Mouse (Mus musculus) MEL (cell line): Measurements from ENCODE around the gene Bet1l. TPM values are rescaled to one million over a fixed set of nuclear protein-coding genes. Genes with fewer than 3 reads are reported as not detected.

Experiments
- DNase-seq: peaks from one replicate; pipeline ENCODE4 v3.0.0; 2011; ENCODE audit warnings: low read depth, low spot score
- H3K27ac ChIP-seq: 2 replicates; pipeline ENCODE4 v1.5.1; 2012; ENCODE audit warnings: low read depth, mild to moderate bottlenecking, control low read depth, low read length, moderate library complexity; ENCODE audit not compliant: control insufficient read depth
- H3K27me3 ChIP-seq, 2 experiments: fragments of 150-350 bp in 1 of 2; sonication (generic) in 1 of 2; 2 replicates each; pipeline ENCODE4 v1.6.1; 2012; ENCODE audit warnings: low read length in 2 of 2, mild to moderate bottlenecking in 2 of 2, improper control_type of control experiment in 1 of 2, moderate library complexity in 1 of 2; ENCODE audit not compliant: insufficient read depth in 2 of 2, control insufficient read depth in 1 of 2
- H3K36me3 ChIP-seq, 2 experiments: 2 replicates each; pipeline ENCODE4 v1.6.1; 2012 to 2014; ENCODE audit warnings: low read length in 2 of 2, improper control_type of control experiment in 1 of 2, inconsistent platforms in 1 of 2, mild to moderate bottlenecking in 1 of 2; ENCODE audit not compliant: insufficient read depth in 2 of 2, control insufficient read depth in 1 of 2
- H3K4me1 ChIP-seq, 2 experiments: fragments of 150-350 bp in 1 of 2; sonication (generic) in 1 of 2; 2 replicates each; pipeline ENCODE4 v1.6.1; 2012; ENCODE audit warnings: low read length in 2 of 2, improper control_type of control experiment in 1 of 2, mild to moderate bottlenecking in 1 of 2; ENCODE audit not compliant: insufficient read depth in 2 of 2, control insufficient read depth in 1 of 2
- H3K4me3 ChIP-seq, 2 experiments: fragments of 150-350 bp in 1 of 2; sonication (generic) in 1 of 2; 2 replicates each; pipeline ENCODE4 v1.5.1; 2012; ENCODE audit warnings: low read depth in 2 of 2, low read length in 2 of 2, mild to moderate bottlenecking in 2 of 2, moderate library complexity in 2 of 2, control low read depth in 1 of 2, improper control_type of control experiment in 1 of 2; ENCODE audit not compliant: control insufficient read depth in 1 of 2, insufficient read depth in 1 of 2
- H3K79me2 ChIP-seq: 2 replicates; pipeline ENCODE4 v1.6.1; 2012; ENCODE audit warnings: mild to moderate bottlenecking, low read length, moderate library complexity; ENCODE audit not compliant: control insufficient read depth, poor library complexity, insufficient read depth
- H3K9ac ChIP-seq: 2 replicates; pipeline ENCODE4 v1.6.1; 2012; ENCODE audit warnings: low read depth, mild to moderate bottlenecking, control low read depth, low read length, moderate library complexity; ENCODE audit not compliant: control insufficient read depth, poor library complexity, severe bottlenecking
- H3K9me3 ChIP-seq: fragments of 150-350 bp; sonication (generic); replicated peaks from 2 replicates; pipeline ENCODE4 v1.6.1; 2012; ENCODE audit warnings: mild to moderate bottlenecking, low read length, improper control_type of control experiment, moderate library complexity; ENCODE audit not compliant: insufficient read depth
- CHD1 ChIP-seq: IDR thresholded peaks from 2 replicates; pipeline ENCODE4 v1.6.1; 2012; ENCODE audit warnings: low read depth, mild to moderate bottlenecking, inconsistent platforms, low read length, improper control_type of control experiment
- ELF1 ChIP-seq: IDR thresholded peaks from 2 replicates; pipeline ENCODE4 v1.6.1; 2014; ENCODE audit warnings: low read depth, mild to moderate bottlenecking, inconsistent platforms, low read length, improper control_type of control experiment, moderate library complexity
- ETS1 ChIP-seq: IDR thresholded peaks from 2 replicates; pipeline ENCODE4 v1.6.1; 2012; ENCODE audit warnings: low read depth, mild to moderate bottlenecking, inconsistent platforms, low read length, improper control_type of control experiment, moderate library complexity
- HCFC1 ChIP-seq: IDR thresholded peaks from 2 replicates; pipeline ENCODE4 v1.6.1; 2012; ENCODE audit warnings: low read depth, mild to moderate bottlenecking, inconsistent platforms, low read length, improper control_type of control experiment, moderate library complexity
- JUND ChIP-seq: IDR thresholded peaks from 2 replicates; pipeline ENCODE4 v1.6.1; 2011; ENCODE audit warnings: low read depth, mild to moderate bottlenecking, improper control_type of control experiment, low read length
- KAT2A ChIP-seq: conservative IDR thresholded peaks from 2 replicates; pipeline ENCODE4 v1.6.1; 2012; ENCODE audit warnings: low read depth, low read length, improper control_type of control experiment, inconsistent platforms
- MAFK ChIP-seq: IDR thresholded peaks from 2 replicates; pipeline ENCODE4 v1.6.1; 2011; ENCODE audit warnings: low read depth, mild to moderate bottlenecking, low read length, improper control_type of control experiment, borderline replicate concordance
- MAZ ChIP-seq: IDR thresholded peaks from 2 replicates; pipeline ENCODE4 v1.6.1; 2012; ENCODE audit warnings: low read depth, mild to moderate bottlenecking, inconsistent platforms, low read length, improper control_type of control experiment
- MEF2A ChIP-seq: IDR thresholded peaks from 2 replicates; pipeline ENCODE4 v1.6.1; 2014; ENCODE audit warnings: low read depth, mild to moderate bottlenecking, inconsistent platforms, low read length, improper control_type of control experiment; ENCODE audit not compliant: poor library complexity, insufficient replicate concordance, severe bottlenecking; ENCODE audit errors: extremely low read depth
- MYB ChIP-seq: IDR thresholded peaks from 2 replicates; pipeline ENCODE4 v1.6.1; 2011; ENCODE audit warnings: mild to moderate bottlenecking, low read depth, low read length, improper control_type of control experiment
- NRF1 ChIP-seq: IDR thresholded peaks from 2 replicates; pipeline ENCODE4 v1.6.1; 2014; ENCODE audit warnings: low read depth, mild to moderate bottlenecking, inconsistent platforms, low read length, improper control_type of control experiment, moderate library complexity; ENCODE audit not compliant: poor library complexity, insufficient read depth, severe bottlenecking
- SIN3A ChIP-seq: IDR thresholded peaks from 2 replicates; pipeline ENCODE4 v1.6.1; 2012; ENCODE audit warnings: low read length, improper control_type of control experiment, inconsistent platforms
- TAL1 ChIP-seq: IDR thresholded peaks from 2 replicates; pipeline ENCODE4 v1.6.1; 2012; ENCODE audit warnings: mild to moderate bottlenecking, inconsistent platforms, low read length, moderate library complexity, mixed read lengths
- TBP ChIP-seq: IDR thresholded peaks from 2 replicates; pipeline ENCODE4 v1.8.0; 2011; ENCODE audit warnings: low read depth, low read length, improper control_type of control experiment
- USF1 ChIP-seq: IDR thresholded peaks from 2 replicates; pipeline ENCODE4 v1.6.1; 2014; ENCODE audit warnings: low read depth, mild to moderate bottlenecking, inconsistent platforms, low read length, improper control_type of control experiment, moderate library complexity
- USF2 ChIP-seq, 2 experiments: IDR thresholded peaks; 2 replicates each; pipeline ENCODE4 v1.6.1; 2011 to 2012; ENCODE audit warnings: improper control_type of control experiment in 2 of 2, low read length in 2 of 2, borderline replicate concordance in 1 of 2, inconsistent platforms in 1 of 2, low read depth in 1 of 2, mild to moderate bottlenecking in 1 of 2; ENCODE audit not compliant: insufficient read depth in 1 of 2
- polyA plus RNA-seq, 2 experiments: library from polyadenylated mRNA; stranded (reverse) in 1 of 2; unstranded in 1 of 2; fragments of >175 nt in 1 of 2; fragments of >200 nt in 1 of 2; gene quantifications; 2 replicates each; pipeline versions ENCODE4 v1.2.1 to v1.2.4; 2012; ENCODE audit warnings: low replicate concordance in 2 of 2, low read depth in 1 of 2; ENCODE audit not compliant: insufficient read length in 2 of 2, insufficient read depth in 1 of 2, missing spikeins in 1 of 2
- total RNA-seq: library from RNA; depleted of rRNA; stranded (reverse); fragments of 300-350 nt; gene quantifications from 2 replicates; pipeline ENCODE4 v1.2.3, GENCODE M21; 2012

Gene Bet1l
- total and polyA plus RNA-seq, 3 experiments: 16.0 to 26.2 TPM; not detected in 1

DNA sequence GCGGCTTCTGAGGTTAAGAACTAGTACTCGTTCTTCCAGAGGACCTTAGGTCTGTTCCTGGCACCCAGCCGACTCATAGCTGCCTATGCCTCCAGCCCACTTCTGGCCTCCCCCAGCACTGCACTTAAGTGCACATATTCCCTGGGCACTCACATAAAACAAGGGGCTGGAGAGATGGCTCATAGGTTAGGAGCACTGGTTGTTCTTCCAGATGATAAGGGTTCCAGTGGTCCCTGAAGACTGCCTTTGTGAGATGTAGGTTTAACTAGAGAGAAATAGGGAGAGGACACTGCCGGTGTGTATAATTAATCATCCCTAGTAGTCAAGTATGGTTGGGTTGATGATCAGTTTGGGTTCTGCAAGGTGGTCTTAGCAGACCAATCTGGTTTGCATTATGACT lies 34.6 kb downstream of the Bet1l start:
- DNase-seq: no peak
- no peak overlapping the region for H3K9ac ChIP-seq

DNA sequence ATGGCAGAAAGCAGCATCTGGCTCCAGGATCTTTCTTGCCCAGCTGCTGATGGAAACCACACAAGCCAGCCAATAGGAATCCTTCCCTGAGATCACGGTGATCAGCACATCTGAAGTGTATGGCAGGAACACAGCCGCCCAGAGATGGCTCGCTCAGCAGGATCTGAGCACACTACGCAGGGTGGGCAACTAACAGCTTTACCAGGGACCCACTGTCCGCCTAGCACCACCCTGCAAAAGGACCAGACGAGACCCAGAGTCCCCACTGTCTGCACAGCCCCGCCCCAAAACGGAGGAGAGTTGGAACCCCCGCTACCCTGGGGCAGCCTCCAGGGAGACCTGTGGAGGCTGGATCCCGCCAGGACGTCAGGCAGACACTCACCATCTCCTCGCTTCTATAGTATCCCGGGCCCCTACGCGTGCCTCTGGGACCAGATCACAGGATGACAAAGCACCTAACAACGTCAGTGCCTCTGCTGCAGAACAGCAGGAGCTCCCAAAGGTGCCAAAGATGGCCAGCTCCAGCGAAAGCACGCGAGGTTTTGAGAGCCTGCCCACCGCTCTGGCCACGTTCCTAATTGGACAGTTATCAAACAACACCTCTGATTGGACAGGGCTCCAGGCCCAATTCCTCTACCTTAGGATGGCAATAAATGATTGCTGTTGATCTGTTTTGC lies 35.6 kb downstream of the Bet1l start, which contains the start of gene Zfp941:
Zfp941 (minus strand) TSS at position 526 of the 677 bp plus-strand sequence.
- H3K79me2 ChIP-seq: no peaks in the 10 kb centered on the region
- H3K9me3 ChIP-seq: no peaks in the 10 kb centered on the region
- no peak within 1 kb of the TSS for H3K4me3 ChIP-seq
- H3K27ac ChIP-seq: no peak within 1 kb of the TSS
- H3K4me1 ChIP-seq: no peaks in the 10 kb centered on the region
- no peak for DNase-seq
- TF ChIP-seq ELF1 (no peak), ETS1 (no peak), MAZ (no peak), USF1 (no peak), NRF1 (no peak), CHD1 (no peak), MYB (no peak), USF2 (IDR thresholded peaks at IDR 0.05; ENCODE audit: borderline replicate concordance in 1 of 2, insufficient read depth in 1 of 2, low read depth in 1 of 2, low read length in 2 of 2) (no peak)
- H3K9ac ChIP-seq: no peak within 1 kb of the TSS
- H3K27me3 ChIP-seq: peaks cover 13 to 22% of the 10 kb centered on the region in 2 experiments
- H3K36me3 ChIP-seq: no peaks in the 10 kb centered on the region

More for the DNA sequence above, 34.6 kb downstream of the Bet1l start:
- Histone ChIP-seq H3K27me3 (peaks cover 7 to 14% of the 10 kb centered on the region in 2 experiments), H3K36me3 (no peaks in the 10 kb centered on the region), H3K4me1 (no peaks in the 10 kb centered on the region), H3K4me3 (no peak overlapping the region)
- TF ChIP-seq SIN3A: no peak
- no peak for TF ChIP-seq JUND
- TF ChIP-seq MAFK: no peak
- TF ChIP-seq TBP: no peak
- no peak for TF ChIP-seq MEF2A
- TF ChIP-seq TAL1: no peak
- TF ChIP-seq CHD1: no peak
- TF ChIP-seq HCFC1: no peak
- no peak for TF ChIP-seq KAT2A
- TF ChIP-seq, all 39 proteins: peak for 0
- Histone ChIP-seq H3K9me3 (no peaks in the 10 kb centered on the region), H3K27ac (no peak overlapping the region), H3K79me2 (no peaks in the 10 kb centered on the region)
